Mouse (Mus musculus) lung, embryonic 16.5 days (tissue): Measurements from ENCODE around the gene Hcfc2. TPM values are rescaled to one million over a fixed set of nuclear protein-coding genes. Genes with fewer than 3 reads are reported as not detected.

ENCODE experiments used
- ATAC-seq: fragments of 200-750 bp; cut with Nextera tagmentation; 2 replicates; pipeline ENCODE4 v1.8.0; 2017; ENCODE audit warnings: low read depth, mild to moderate bottlenecking, moderate library complexity
- H3K27ac ChIP-seq: fragments of 300-500 bp; sonication (generic); 2 replicates; pipeline ENCODE4 v1.5.1; 2014; ENCODE audit warnings: mild to moderate bottlenecking, control low read depth, low read length
- H3K27me3 ChIP-seq: fragments of 300-500 bp; sonication (generic); 2 replicates; pipeline ENCODE4 v1.6.1; 2014; ENCODE audit warnings: low read depth, low read length, mixed read lengths; ENCODE audit not compliant: control insufficient read depth, insufficient read depth
- H3K36me3 ChIP-seq: fragments of 300-500 bp; sonication (generic); 2 replicates; pipeline ENCODE4 v1.6.1; 2014; ENCODE audit warnings: low read length; ENCODE audit not compliant: control insufficient read depth, insufficient read depth
- H3K4me1 ChIP-seq: fragments of 300-500 bp; sonication (generic); replicated peaks from 2 replicates; pipeline ENCODE4 v1.6.1; 2014; ENCODE audit warnings: low read length, mixed read lengths; ENCODE audit not compliant: control insufficient read depth, insufficient read depth
- H3K4me2 ChIP-seq: fragments of 300-500 bp; sonication (generic); 2 replicates; pipeline ENCODE4 v1.6.1; 2014; ENCODE audit warnings: low read depth, low read length, control low read depth
- H3K4me3 ChIP-seq: fragments of 300-500 bp; sonication (generic); 2 replicates; pipeline ENCODE4 v1.5.1; 2014; ENCODE audit warnings: mild to moderate bottlenecking, low read length, control low read depth
- H3K9ac ChIP-seq: fragments of 300-500 bp; sonication (generic); 2 replicates; pipeline ENCODE4 v1.6.1; 2014; ENCODE audit warnings: low read length, control low read depth
- H3K9me3 ChIP-seq: fragments of 300-500 bp; sonication (generic); 2 replicates; pipeline ENCODE4 v1.6.1; 2016; ENCODE audit warnings: low read length; ENCODE audit not compliant: control insufficient read depth
- WGBS: fragments of 180-500 bp; shearing (Covaris S2); extraction: QIAGEN DNeasy Blood & Tissue Kit; methylation state at CpG from one replicate; pipeline ENCODE4 v1.1.7; 2014; 5-methylcytosine and 5-hydroxymethylcytosine counted together
- polyA plus RNA-seq: library from polyadenylated mRNA; unstranded; fragments of >200 nt; fragmentation: Nextera tagmentation; extraction: Ambion mirVana; gene quantifications from 2 replicates; pipeline ENCODE4 v1.2.1, GENCODE M21; 2015

Hcfc2 gene
- polyA plus RNA-seq, 1 experiment from 2014 or later = 42.0 TPM

- H3K4me2 ChIP-seq = peak overlapping the region; percentile 7
- no peaks in the 10 kb centered on the region for H3K4me1 ChIP-seq
- 21% methylated on average over 13 of the region's 13 CpGs for WGBS
- H3K27ac ChIP-seq = no peak overlapping the region
- no peak for ATAC-seq
- no peaks in the 10 kb centered on the region for H3K36me3 ChIP-seq
- no peak overlapping the region for H3K9ac ChIP-seq
- no peaks in the 10 kb centered on the region for H3K27me3 ChIP-seq
- 0 out of 2 replicates have a peak, but pooled peaks cover 2% of the 10 kb centered on the region for H3K9me3 ChIP-seq
- H3K4me3 ChIP-seq = no peak overlapping the region
Observed at GRCm38 (mm10) chr10:82777886-82778285, 81.9 kb downstream of the Hcfc2 start.

- H3K4me2 ChIP-seq = no peak overlapping the region
- ATAC-seq = no peak
- no peaks in the 10 kb centered on the region for H3K4me1 ChIP-seq
- no peaks in the 10 kb centered on the region for H3K27me3 ChIP-seq
- H3K4me3 ChIP-seq = no peak overlapping the region
- WGBS = 83% methylated on average over 8 of the region's 8 CpGs
- H3K9ac ChIP-seq = no peak overlapping the region
- H3K27ac ChIP-seq = no peak overlapping the region
- no peaks in the 10 kb centered on the region for H3K9me3 ChIP-seq
- no peaks in the 10 kb centered on the region for H3K36me3 ChIP-seq
Observed at GRCm38 (mm10) chr10:82778791-82779549, 83.0 kb downstream of the Hcfc2 start.

GRCm38 (mm10) chr10:82779831-82780230 is 83.9 kb downstream of the Hcfc2 start:
- Histone ChIP-seq H3K4me1 (no peaks in the 10 kb centered on the region), H3K4me2 (no peak overlapping the region), H3K4me3 (no peak overlapping the region), H3K36me3 (no peaks in the 10 kb centered on the region), H3K9me3 (no peaks in the 10 kb centered on the region), H3K9ac (no peak overlapping the region), H3K27me3 (no peaks in the 10 kb centered on the region), H3K27ac (no peak overlapping the region)
- 96% methylated on average over 14 of the region's 14 CpGs for WGBS
- ATAC-seq = no peak

GRCm38 (mm10) chr10:82780322-82780721 is 84.4 kb downstream of the Hcfc2 start:
- no peak overlapping the region for H3K4me2 ChIP-seq
- no peaks in the 10 kb centered on the region for H3K27me3 ChIP-seq
- H3K4me1 ChIP-seq = no peaks in the 10 kb centered on the region
- H3K27ac ChIP-seq = no peak overlapping the region
- ATAC-seq = no peak
- no peak overlapping the region for H3K4me3 ChIP-seq
- H3K9ac ChIP-seq = no peak overlapping the region
- 97% methylated on average over 3 of the region's 3 CpGs for WGBS
- H3K36me3 ChIP-seq = no peaks in the 10 kb centered on the region
- no peaks in the 10 kb centered on the region for H3K9me3 ChIP-seq

- no peaks in the 10 kb centered on the region for H3K9me3 ChIP-seq
- H3K4me1 ChIP-seq = no peaks in the 10 kb centered on the region
- H3K9ac ChIP-seq = no peak overlapping the region
- no peaks in the 10 kb centered on the region for H3K27me3 ChIP-seq
- H3K4me3 ChIP-seq = no peak overlapping the region
- H3K27ac ChIP-seq = no peak overlapping the region
- H3K36me3 ChIP-seq = no peaks in the 10 kb centered on the region
- no peak for ATAC-seq
- no peak overlapping the region for H3K4me2 ChIP-seq
Observed at GRCm38 (mm10) chr10:82780816-82781215, 84.9 kb downstream of the Hcfc2 start.

- no peaks in the 10 kb centered on the region for H3K27me3 ChIP-seq
- no peak overlapping the region for H3K4me2 ChIP-seq
- WGBS = 17% methylated on average over 2 of the region's 2 CpGs
- no peak overlapping the region for H3K9ac ChIP-seq
- ATAC-seq = no peak
- no peak overlapping the region for H3K27ac ChIP-seq
- no peaks in the 10 kb centered on the region for H3K9me3 ChIP-seq
- H3K4me1 ChIP-seq = no peaks in the 10 kb centered on the region
- no peaks in the 10 kb centered on the region for H3K36me3 ChIP-seq
- no peak overlapping the region for H3K4me3 ChIP-seq
Observed at GRCm38 (mm10) chr10:82782472-82782871, 86.5 kb downstream of the Hcfc2 start.

- no peaks in the 10 kb centered on the region for H3K36me3 ChIP-seq
- H3K27ac ChIP-seq = no peak overlapping the region
- H3K4me3 ChIP-seq = no peak overlapping the region
- no peaks in the 10 kb centered on the region for H3K4me1 ChIP-seq
- H3K4me2 ChIP-seq = no peak overlapping the region
- no peaks in the 10 kb centered on the region for H3K9me3 ChIP-seq
- no peak overlapping the region for H3K9ac ChIP-seq
- ATAC-seq = no peak
- no peaks in the 10 kb centered on the region for H3K27me3 ChIP-seq
Observed at GRCm38 (mm10) chr10:82789181-82789580, 93.2 kb downstream of the Hcfc2 start.

- no peaks in the 10 kb centered on the region for H3K27me3 ChIP-seq
- no peak for ATAC-seq
- no peak overlapping the region for H3K4me2 ChIP-seq
- peaks cover 6% of the 10 kb centered on the region for H3K4me1 ChIP-seq
- no peak overlapping the region for H3K9ac ChIP-seq
- H3K4me3 ChIP-seq = no peak overlapping the region
- H3K9me3 ChIP-seq = no peaks in the 10 kb centered on the region
- 83% methylated on average over 5 of the region's 5 CpGs for WGBS
- no peaks in the 10 kb centered on the region for H3K36me3 ChIP-seq
- no peak overlapping the region for H3K27ac ChIP-seq
Observed at GRCm38 (mm10) chr10:82790504-82790903, 94.5 kb downstream of the Hcfc2 start.

GRCm38 (mm10) chr10:82791713-82792112 is 95.8 kb downstream of the Hcfc2 start:
- no peak for ATAC-seq
- H3K9ac ChIP-seq = no peak overlapping the region
- H3K4me3 ChIP-seq = no peak overlapping the region
- WGBS = 81% methylated on average over 3 of the region's 3 CpGs
- H3K4me2 ChIP-seq = no peak overlapping the region
- no peaks in the 10 kb centered on the region for H3K9me3 ChIP-seq
- H3K27me3 ChIP-seq = no peaks in the 10 kb centered on the region
- H3K27ac ChIP-seq = no peak overlapping the region
- peaks cover 11% of the 10 kb centered on the region for H3K4me1 ChIP-seq
- H3K36me3 ChIP-seq = no peaks in the 10 kb centered on the region
